Comparison of ENCODE assay signal across 9 mouse cellular contexts in the genomic region with DNA sequence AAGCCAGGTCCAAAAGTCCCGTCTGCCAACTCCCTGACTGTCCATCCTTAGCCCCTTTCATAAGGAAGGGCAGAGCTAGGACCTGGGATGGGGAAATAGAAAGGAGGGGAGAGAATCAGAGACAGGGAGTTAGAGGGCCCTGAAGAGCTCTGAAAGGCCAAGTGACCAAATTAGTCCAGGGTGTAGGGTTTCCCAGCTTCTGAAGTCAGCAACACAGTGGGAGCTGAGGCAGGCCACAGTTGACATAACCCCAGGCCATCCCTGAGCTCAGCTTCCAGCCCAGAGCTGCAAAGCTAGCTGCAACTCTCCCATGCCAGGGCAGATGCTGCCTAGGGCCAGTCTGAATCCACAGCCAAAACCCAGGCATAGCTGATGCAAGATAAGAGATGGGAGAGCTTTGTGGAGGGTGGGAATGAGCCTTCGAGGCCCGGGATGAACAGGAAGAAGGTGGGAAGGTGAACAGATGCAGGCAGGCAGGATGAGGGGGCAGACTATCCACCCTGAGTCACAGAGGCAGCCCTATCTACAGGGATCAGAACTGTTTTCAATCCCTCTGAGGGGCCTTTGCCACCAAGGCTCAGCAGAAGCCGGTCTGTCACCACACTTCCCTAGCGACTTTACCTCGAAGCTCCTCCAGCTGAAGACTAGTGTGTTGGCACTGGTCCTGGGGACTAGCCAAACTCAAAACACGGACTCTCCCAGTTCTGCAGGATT. TPM values are rescaled to one million over a fixed set of nuclear protein-coding genes. Genes with fewer than 3 reads are reported as not detected.
A peak's percentile ranks its signal among the peaks of the same experiment; 100 is the strongest.
DNase-seq lines count a peak whose midpoint lies in the region; ATAC-seq lines count a peak whose summit lies in the region.
"Had no signal": no experiment of that assay in that cellular context is flagged by ENCODE, and none has a peak within 500 bp of the region (broad histone marks: within the 10 kb centered on the region; RNA-seq: fewer than 3 reads in every experiment).

No protein-coding gene starts in this region.

- H3K4me1 ChIP-seq in heart, embryonic 16.5 days (ENCODE audit: control insufficient read depth, insufficient read depth, low read length) = peaks cover 79% of the 10 kb centered on the region
- H3K4me1 ChIP-seq in embryonic facial prominence, embryonic 13.5 days = peaks cover 83% of the 10 kb centered on the region
- peaks cover 66% of the 10 kb centered on the region for H3K4me1 ChIP-seq in hindbrain, embryonic 15.5 days (replicated peaks)
- H3K4me1 ChIP-seq in midbrain, embryonic 15.5 days = peaks cover 55% of the 10 kb centered on the region

- peak overlapping the region; percentile 95 for H3K9ac ChIP-seq in heart, embryonic 16.5 days (ENCODE audit: low read length)
- peak overlapping the region; percentile 99 for H3K9ac ChIP-seq in embryonic facial prominence, embryonic 13.5 days
- H3K9ac ChIP-seq in hindbrain, embryonic 15.5 days = peak overlapping the region; percentile 7; the same call in 1 of the 2 replicates
- no peak overlapping the region for H3K9ac ChIP-seq in midbrain, embryonic 15.5 days

- H3K27me3 ChIP-seq in heart, embryonic 16.5 days (ENCODE audit: control insufficient read depth, insufficient read depth, low read length) = no peaks in the 10 kb centered on the region
- no peaks in the 10 kb centered on the region for H3K27me3 ChIP-seq in embryonic facial prominence, embryonic 13.5 days
- peaks cover 30% of the 10 kb centered on the region for H3K27me3 ChIP-seq in hindbrain, embryonic 15.5 days
- peaks cover 44% of the 10 kb centered on the region for H3K27me3 ChIP-seq in midbrain, embryonic 15.5 days (replicated peaks)

- WGBS in heart, embryonic 16.5 days = 9% methylated on average over 7 of the region's 7 CpGs
- WGBS in embryonic facial prominence, embryonic 13.5 days = 1% methylated on average over 7 of the region's 7 CpGs
- WGBS in hindbrain, embryonic 15.5 days = 34% methylated on average over 7 of the region's 7 CpGs
- 32% methylated on average over 7 of the region's 7 CpGs for WGBS in midbrain, embryonic 15.5 days

- peak overlapping the region; percentile 67 for H3K4me3 ChIP-seq in heart, embryonic 16.5 days (ENCODE audit: low read length)
- H3K4me3 ChIP-seq in embryonic facial prominence, embryonic 13.5 days = peak overlapping the region; percentile 89
- peak overlapping the region; percentile 17 for H3K4me3 ChIP-seq in hindbrain, embryonic 15.5 days
- H3K4me3 ChIP-seq in midbrain, embryonic 15.5 days = 0 out of 2 replicates have a peak overlapping the region, but pooled peaks have one; percentile 2

- no peak for DNase-seq in heart, postnatal 4 days
- no peak for DNase-seq in thymus, postnatal 0 days (ENCODE audit: low spot score)
- DNase-seq in MN1 (ENCODE audit: low spot score) = no peak
- no peak for DNase-seq in right cerebral cortex, postnatal 25 days

- H3K36me3 ChIP-seq in heart, embryonic 16.5 days (ENCODE audit: control insufficient read depth, insufficient read depth) = peaks cover 2% of the 10 kb centered on the region; the same call in 1 of the 2 replicates
- peaks cover 30% of the 10 kb centered on the region for H3K36me3 ChIP-seq in embryonic facial prominence, embryonic 13.5 days
- H3K36me3 ChIP-seq in hindbrain, embryonic 15.5 days = no peaks in the 10 kb centered on the region
- no peaks in the 10 kb centered on the region for H3K36me3 ChIP-seq in midbrain, embryonic 15.5 days (replicated peaks)

- H3K27ac ChIP-seq in heart, embryonic 16.5 days (ENCODE audit: low read length) = peak overlapping the region; percentile 45; the same call in 1 of the 2 replicates
- H3K27ac ChIP-seq in embryonic facial prominence, embryonic 13.5 days = 0 out of 2 replicates have a peak overlapping the region, but pooled peaks have one; percentile 1
- no peak overlapping the region for H3K27ac ChIP-seq in hindbrain, embryonic 15.5 days (replicated peaks)
- no peak overlapping the region for H3K27ac ChIP-seq in midbrain, embryonic 15.5 days

- peak overlapping the region; percentile 90 for H3K4me2 ChIP-seq in heart, embryonic 16.5 days (ENCODE audit: low read depth, low read length)
- H3K4me2 ChIP-seq in embryonic facial prominence, embryonic 13.5 days = peak overlapping the region; percentile 99
- H3K4me2 ChIP-seq in hindbrain, embryonic 15.5 days = peak overlapping the region; percentile 87
- H3K4me2 ChIP-seq in midbrain, embryonic 15.5 days = peak overlapping the region; percentile 89

- no peak for ATAC-seq in heart, embryonic 16.5 days (replicated peaks; ENCODE audit: extremely low read depth, insufficient read depth, low FRiP score)
- ATAC-seq in embryonic facial prominence, embryonic 13.5 days (ENCODE audit: insufficient number of reproducible peaks, insufficient read depth, low FRiP score, low TSS enrichment, low read depth) = no peak
- no peak for ATAC-seq in hindbrain, embryonic 15.5 days (ENCODE audit: low FRiP score, low read depth)
- no peak for ATAC-seq in midbrain, embryonic 15.5 days (replicated peaks)

- no peaks in the 10 kb centered on the region for H3K9me3 ChIP-seq in heart, embryonic 16.5 days (replicated peaks; ENCODE audit: control insufficient read depth, low read length)
- H3K9me3 ChIP-seq in embryonic facial prominence, embryonic 13.5 days = no peaks in the 10 kb centered on the region
- H3K9me3 ChIP-seq in hindbrain, embryonic 15.5 days = no peaks in the 10 kb centered on the region
- H3K9me3 ChIP-seq in midbrain, embryonic 15.5 days = no peaks in the 10 kb centered on the region

RNA-seq across cellular contexts. Expression of a gene that starts 4.5 kb away (rescaled TPM):
- 5.1 and 6.5 TPM in 2 replicates for polyA plus RNA-seq in heart, embryonic 16.5 days (2015; fragmentation: Nextera tagmentation; extraction: Ambion mirVana)
- total RNA-seq in heart, postnatal 4 days (2021) = 10 to 100 TPM; 37.0 to 38.4 TPM
- polyA plus RNA-seq in embryonic facial prominence, embryonic 13.5 days (2015; fragmentation: Nextera tagmentation; extraction: Ambion mirVana) = 8.0 and 8.3 TPM in 2 replicates
- 12.9 and 14.6 TPM in 2 replicates for polyA plus RNA-seq in hindbrain, embryonic 15.5 days (2015; fragmentation: Nextera tagmentation; extraction: Ambion mirVana)
- 13.9 and 14.4 TPM in 2 replicates for polyA plus RNA-seq in midbrain, embryonic 15.5 days (2015; fragmentation: Nextera tagmentation; extraction: Ambion mirVana)
- polyA plus RNA-seq in thymus, postnatal 0 days (2015; fragmentation: Nextera tagmentation; extraction: Ambion mirVana) = 1.0 and 1.1 TPM in 2 replicates

RNA-seq across cellular contexts. Expression of a gene that starts 47.0 kb away (rescaled TPM):
- polyA plus RNA-seq in heart, embryonic 16.5 days (2015; fragmentation: Nextera tagmentation; extraction: Ambion mirVana) = 5.1 and 5.8 TPM in 2 replicates
- total RNA-seq in heart, postnatal 4 days (2021) = 1 to 10 TPM; 2.5 to 2.6 TPM
- polyA plus RNA-seq in embryonic facial prominence, embryonic 13.5 days (2015; fragmentation: Nextera tagmentation; extraction: Ambion mirVana) = 3.6 and 5.6 TPM in 2 replicates
- polyA plus RNA-seq in hindbrain, embryonic 15.5 days (2015; fragmentation: Nextera tagmentation; extraction: Ambion mirVana) = 3.2 and 4.4 TPM in 2 replicates
- polyA plus RNA-seq in midbrain, embryonic 15.5 days (2015; fragmentation: Nextera tagmentation; extraction: Ambion mirVana) = 3.2 and 3.6 TPM in 2 replicates
- polyA plus RNA-seq in thymus, postnatal 0 days (2015; fragmentation: Nextera tagmentation; extraction: Ambion mirVana) = 6.0 and 6.4 TPM in 2 replicates
- total RNA-seq: MEL had no signal

Comparison
In these comparisons a context has a peak if more than half of its experiments do, and no peak if none do; other contexts are left out.
1. H3K27ac ChIP-seq: peak in heart, embryonic 16.5 days (single experiment) and embryonic facial prominence, embryonic 13.5 days (single experiment); none in hindbrain, embryonic 15.5 days (single experiment) and midbrain, embryonic 15.5 days (single experiment).
2. H3K4me3 ChIP-seq: peak in every context shown above with its lines; median percentile 89 in embryonic facial prominence, embryonic 13.5 days; 67 in heart, embryonic 16.5 days; 17 in hindbrain, embryonic 15.5 days; 2 in midbrain, embryonic 15.5 days.
3. Peak in every context shown above with its lines, with median percentiles within 50 percentile points of each other: H3K4me2 ChIP-seq.